Mouse (Mus musculus): Measurements from ENCODE around the gene Sprr2j-ps.

Sprr2j-ps gene

GRCm38 (mm10) chr3:92417782-92418181 lies at the start of gene Sprr2j-ps:
Gene Sprr2j-ps (plus strand): TSS chr3:92418082.
- no peak for DNase-seq

- no peak for DNase-seq
Measured at GRCm38 (mm10) chr3:92373613-92374012, 44.3 kb upstream of the Sprr2j-ps start.

- DNase-seq: no peak
Measured at GRCm38 (mm10) chr3:92385385-92385784, 32.5 kb upstream of the Sprr2j-ps start, which contains the start of gene Sprr2h. Gene Sprr2h (plus strand): TSS chr3:92385685.

DNA sequence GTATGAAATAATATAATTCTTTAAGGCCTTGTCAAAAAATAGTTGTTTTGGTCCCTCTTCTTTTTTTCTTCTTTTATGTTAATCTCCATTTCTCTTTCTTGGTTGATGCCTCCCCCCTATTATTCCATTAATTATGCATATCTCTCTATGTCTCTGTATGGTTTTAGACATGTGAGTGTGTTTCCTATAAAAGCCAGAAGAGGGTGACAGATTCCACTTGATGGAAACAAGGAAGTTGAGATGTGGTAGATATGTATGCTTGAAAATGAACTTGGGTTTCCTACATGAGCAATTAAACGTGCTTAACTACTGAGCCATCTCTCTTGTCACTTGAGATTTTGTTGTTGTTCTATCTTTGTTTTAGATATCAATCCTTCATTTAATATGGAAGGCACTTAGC lies 23.6 kb upstream of the Sprr2j-ps start:
- DNase-seq: no peak

- DNase-seq: no peak
Measured at GRCm38 (mm10) chr3:92407691-92408090, 10.2 kb upstream of the Sprr2j-ps start, which contains the start of gene Sprr2i. Gene Sprr2i (plus strand): TSS chr3:92407991.

- DNase-seq: no peak
Measured at GRCm38 (mm10) chr3:92429323-92429722, 11.4 kb downstream of the Sprr2j-ps start, which contains the start of gene Gm9774. Gene Gm9774 (minus strand): TSS chr3:92429423.

DNA sequence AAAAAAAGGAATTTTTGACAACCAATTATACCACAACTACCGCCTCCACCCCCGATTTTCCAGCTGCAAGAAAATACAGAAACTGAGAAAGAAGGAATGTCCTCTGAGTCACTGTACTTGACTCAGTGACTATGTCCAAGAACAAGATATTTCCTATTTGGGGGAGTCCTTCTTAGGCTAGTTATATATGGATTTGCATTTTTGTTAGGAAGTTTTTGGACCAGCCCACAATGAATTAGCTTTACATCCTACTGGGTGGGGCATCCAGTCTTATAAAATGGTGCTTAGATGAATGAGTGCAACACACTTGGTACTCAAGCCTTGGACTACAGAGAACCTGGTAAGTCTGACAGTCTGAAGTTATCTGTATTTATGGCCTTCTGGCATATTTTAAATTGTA lies 14.4 kb downstream of the Sprr2j-ps start, which contains the start of gene Sprr2k:
Gene Sprr2k (plus strand): TSS at position 301 of the 400 bp plus-strand sequence.
- no peak for DNase-seq

DNA sequence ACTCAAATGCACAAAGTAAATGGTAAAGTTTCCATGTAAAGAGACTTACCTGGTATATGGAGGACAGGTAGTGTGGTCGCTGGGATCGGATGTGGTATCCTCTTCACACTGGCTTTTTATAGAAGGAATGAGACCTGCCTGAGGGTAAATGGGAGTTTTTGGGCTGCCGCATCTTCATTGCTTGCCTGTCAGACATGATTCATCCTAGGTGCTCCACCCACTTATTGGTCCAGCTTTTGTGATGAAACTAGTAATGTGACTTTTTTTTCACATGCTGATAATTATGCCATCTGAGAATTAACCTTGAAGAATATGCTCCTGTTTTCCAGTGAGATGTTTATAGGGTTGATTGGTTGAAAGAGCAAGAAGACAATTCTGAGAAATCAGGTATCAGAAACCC lies 20.8 kb downstream of the Sprr2j-ps start, which contains the start of gene Sprr1b:
Gene Sprr1b (minus strand): TSS at position 101 of the 400 bp plus-strand sequence.
- DNase-seq: no peak

GRCm38 (mm10) chr3:92440177-92440576 lies 22.3 kb downstream of the Sprr2j-ps start:
- no peak for DNase-seq

GRCm38 (mm10) chr3:92455151-92455550 lies 37.3 kb downstream of the Sprr2j-ps start:
- no peak for DNase-seq

- DNase-seq: no peak
Measured at GRCm38 (mm10) chr3:92458620-92459019, 40.7 kb downstream of the Sprr2j-ps start, which contains the start of gene Sprr3. Gene Sprr3 (minus strand): TSS chr3:92458720.

DNA sequence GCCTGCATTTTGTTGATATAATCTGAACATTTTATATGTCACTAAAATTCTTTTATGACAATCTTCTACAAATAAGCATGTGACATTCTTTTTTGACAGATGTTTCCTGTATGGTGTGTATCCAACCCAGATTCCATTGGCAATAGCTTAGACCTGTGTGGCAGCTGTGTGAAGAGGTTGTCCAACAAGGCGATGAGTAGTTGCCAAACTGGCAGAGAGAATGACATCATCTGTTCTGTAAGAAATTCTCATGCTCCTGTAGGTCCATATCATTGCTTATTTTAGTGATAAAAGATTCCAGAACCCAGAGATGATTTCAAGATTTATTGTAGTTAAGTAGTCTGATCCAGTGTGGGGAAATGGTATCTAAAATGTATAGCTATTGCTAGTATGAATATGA lies 48.7 kb downstream of the Sprr2j-ps start:
- no peak for DNase-seq

- no peak for DNase-seq
Measured at GRCm38 (mm10) chr3:92467424-92467823, 49.5 kb downstream of the Sprr2j-ps start.

Measured in cerebellum, adult 11-12 months (tissue).